Mouse (Mus musculus): ENCODE measurements around the gene Zfp777. TPM values are rescaled to one million over a fixed set of nuclear protein-coding genes. Genes with fewer than 3 reads are reported as not detected.

The Zfp777 gene
- total RNA-seq, 2 experiments from 2014 or later: 37.3 to 43.7 TPM

- no peak for DNase-seq (ENCODE audit: low spot score in 2 of 2)
Observed at GRCm38 (mm10) chr6:48047114-48047449, 1.6 kb downstream of the Zfp777 start.

- no peak for DNase-seq (ENCODE audit: low spot score in 2 of 2)
Observed at GRCm38 (mm10) chr6:48032661-48033060, 16.1 kb downstream of the Zfp777 start.

GRCm38 (mm10) chr6:48025905-48026660 lies 22.6 kb downstream of the Zfp777 start:
- no peak for DNase-seq (ENCODE audit: low spot score in 2 of 2)

- DNase-seq (ENCODE audit: low spot score in 2 of 2): no peak
Observed at GRCm38 (mm10) chr6:48024994-48025345, 23.7 kb downstream of the Zfp777 start.

GRCm38 (mm10) chr6:48024330-48024993 lies 24.2 kb downstream of the Zfp777 start:
- no peak for DNase-seq (ENCODE audit: low spot score in 2 of 2)

GRCm38 (mm10) chr6:48022672-48023071 lies 26.0 kb downstream of the Zfp777 start:
- no peak for DNase-seq (ENCODE audit: low spot score in 2 of 2)

GRCm38 (mm10) chr6:48021678-48022077 lies 27.0 kb downstream of the Zfp777 start:
- no peak for DNase-seq (ENCODE audit: low spot score in 2 of 2)

- no peak for DNase-seq (ENCODE audit: low spot score in 2 of 2)
Observed at GRCm38 (mm10) chr6:48020006-48020405, 28.7 kb downstream of the Zfp777 start.

- no peak for DNase-seq (ENCODE audit: low spot score in 2 of 2)
Observed at GRCm38 (mm10) chr6:48016841-48017240, 31.9 kb downstream of the Zfp777 start.

- peak; percentile 47 to 50 for DNase-seq (ENCODE audit: low spot score in 2 of 2)
Observed at GRCm38 (mm10) chr6:48016090-48016521, 32.6 kb downstream of the Zfp777 start.

GRCm38 (mm10) chr6:48010727-48011126 lies 38.0 kb downstream of the Zfp777 start:
- DNase-seq (ENCODE audit: low spot score in 2 of 2): no peak

- DNase-seq (ENCODE audit: low spot score in 2 of 2): no peak
Observed at GRCm38 (mm10) chr6:47995661-47996060, 53.0 kb downstream of the Zfp777 start.

- DNase-seq (ENCODE audit: low spot score in 2 of 2): no peak
Observed at GRCm38 (mm10) chr6:47983936-47984335, 64.8 kb downstream of the Zfp777 start.

GRCm38 (mm10) chr6:47978897-47979368 lies 69.8 kb downstream of the Zfp777 start:
- peak; percentile 64 to 80 for DNase-seq (ENCODE audit: low spot score in 2 of 2)

GRCm38 (mm10) chr6:47974599-47974998 lies 74.1 kb downstream of the Zfp777 start:
- DNase-seq (ENCODE audit: low spot score in 2 of 2): no peak

Small RNAs within 50 kb of the gene (microRNA-seq; reads per million reads assigned to microRNA genes)
- 0 reads per million in 2 experiments for gene Gm24563

Other genes starting within 250 kb of the Zfp777 start
- 10 to 100 TPM; 53.0 to 73.0 TPM for gene Pdia4, start 235.5 kb downstream of the Zfp777 start, total RNA-seq (2021)
- 1 to 10 TPM; 5.1 to 5.5 TPM for gene Zfp786, start 218.0 kb downstream of the Zfp777 start, total RNA-seq (2021)
- 10 to 100 TPM; 19.1 to 21.0 TPM for gene Zfp398, start 213.2 kb downstream of the Zfp777 start, total RNA-seq (2021)
- 10 to 100 TPM; 23.5 to 23.6 TPM for gene Zfp282, start 171.7 kb downstream of the Zfp777 start, total RNA-seq (2021)
- 10 to 100 TPM; 15.5 to 17.1 TPM for gene Zfp212, start 128.4 kb downstream of the Zfp777 start, total RNA-seq (2021)
- gene Zfp956, start 95.5 kb downstream of the Zfp777 start, total RNA-seq (2021): 10 to 100 TPM; 21.1 to 23.0 TPM
- 10 to 100 TPM; 30.3 to 30.5 TPM for gene Zfp746, start 37.7 kb upstream of the Zfp777 start, total RNA-seq (2021)

Data from layer of hippocampus, postnatal 14 days (tissue).